Mouse (Mus musculus) heart, adult 9 months (tissue): ENCODE data around the gene Rcl1.

Source experiments
- DNase-seq, 2 experiments: peaks; one replicate each; pipeline ENCODE4 v3.0.0; 2022; ENCODE audit warnings: low spot score in 2 of 2

The Rcl1 gene

GRCm38 (mm10) chr19:29113746-29114649 lies 12.8 kb downstream of the Rcl1 start:
- DNase-seq = no peak

GRCm38 (mm10) chr19:29116796-29117195 lies 15.6 kb downstream of the Rcl1 start:
- DNase-seq = no peak

GRCm38 (mm10) chr19:29118196-29118595 lies 17.0 kb downstream of the Rcl1 start:
- DNase-seq = no peak

GRCm38 (mm10) chr19:29120311-29120710 lies 19.1 kb downstream of the Rcl1 start:
- DNase-seq = no peak

GRCm38 (mm10) chr19:29121394-29121793 lies 20.2 kb downstream of the Rcl1 start:
- DNase-seq = no peak

GRCm38 (mm10) chr19:29124886-29125585 lies 23.9 kb downstream of the Rcl1 start:
- DNase-seq = no peak

- DNase-seq = no peak
These were observed 25.3 kb downstream of the Rcl1 start for GRCm38 (mm10) chr19:29126347-29127015.

- no peak for DNase-seq
These were observed 26.2 kb downstream of the Rcl1 start for GRCm38 (mm10) chr19:29127331-29127730.

GRCm38 (mm10) chr19:29128217-29128616 lies 27.0 kb downstream of the Rcl1 start:
- DNase-seq = peak; percentile 19 to 31

- no peak for DNase-seq
These were observed 28.4 kb downstream of the Rcl1 start for GRCm38 (mm10) chr19:29129551-29129950.

GRCm38 (mm10) chr19:29131171-29131570 lies 30.0 kb downstream of the Rcl1 start:
- DNase-seq = no peak

- DNase-seq = no peak
These were observed 33.1 kb downstream of the Rcl1 start for GRCm38 (mm10) chr19:29134293-29134692.

GRCm38 (mm10) chr19:29135172-29135736 lies 34.1 kb downstream of the Rcl1 start:
- DNase-seq = no peak

GRCm38 (mm10) chr19:29138546-29139270 lies 37.5 kb downstream of the Rcl1 start:
- no peak for DNase-seq

- DNase-seq = no peak
These were observed 38.7 kb downstream of the Rcl1 start for GRCm38 (mm10) chr19:29139699-29140456.

GRCm38 (mm10) chr19:29140933-29141332 lies 39.8 kb downstream of the Rcl1 start:
- DNase-seq = no peak

- DNase-seq = no peak
These were observed 41.1 kb downstream of the Rcl1 start for GRCm38 (mm10) chr19:29142307-29142706.

GRCm38 (mm10) chr19:29145421-29145820 lies 44.2 kb downstream of the Rcl1 start:
- no peak for DNase-seq

- DNase-seq = no peak
These were observed 45.6 kb downstream of the Rcl1 start for GRCm38 (mm10) chr19:29146820-29147219.

- DNase-seq = no peak
These were observed 48.4 kb downstream of the Rcl1 start for GRCm38 (mm10) chr19:29149583-29149982.

- no peak for DNase-seq
These were observed 48.9 kb downstream of the Rcl1 start for GRCm38 (mm10) chr19:29150038-29150437.
